Mouse (Mus musculus): ENCODE measurements at regions not wholly inside any gene's neighbourhood (a gene's known extent, or its start where the extent isn't known, plus 50 kb on each side); places are given as distances from the start of the nearest gene placed in this dataset.

- DNase-seq (ENCODE audit: low read depth, low spot score): no peak
These were observed 351.8 kb downstream of the Osr1 start for GRCm38 (mm10) chr12:9921591-9922198.

GRCm38 (mm10) chr12:9924561-9924960, 354.6 kb downstream of the Osr1 start:
- DNase-seq (ENCODE audit: low read depth, low spot score): no peak

- DNase-seq (ENCODE audit: low read depth, low spot score): no peak
These were observed 364.2 kb downstream of the Osr1 start for GRCm38 (mm10) chr12:9934158-9934557.

GRCm38 (mm10) chr12:9941357-9941756, 371.4 kb downstream of the Osr1 start:
- no peak for DNase-seq (ENCODE audit: low read depth, low spot score)

GRCm38 (mm10) chr12:9941823-9942222, 371.9 kb downstream of the Osr1 start:
- DNase-seq (ENCODE audit: low read depth, low spot score): no peak

- DNase-seq (ENCODE audit: low read depth, low spot score): no peak
These were observed 378.9 kb downstream of the Osr1 start for GRCm38 (mm10) chr12:9948784-9949183.

- no peak for DNase-seq (ENCODE audit: low read depth, low spot score)
These were observed 382.5 kb downstream of the Osr1 start for GRCm38 (mm10) chr12:9952372-9952771.

GRCm38 (mm10) chr12:9954178-9954888, 384.4 kb downstream of the Osr1 start:
- no peak for DNase-seq (ENCODE audit: low read depth, low spot score)

- no peak for DNase-seq (ENCODE audit: low read depth, low spot score)
These were observed 399.5 kb downstream of the Osr1 start for GRCm38 (mm10) chr12:9969390-9969789.

GRCm38 (mm10) chr12:9970771-9971170, 399.0 kb upstream of the Nt5c1b start:
- DNase-seq (ENCODE audit: low read depth, low spot score): no peak

GRCm38 (mm10) chr12:9978494-9979112, 391.2 kb upstream of the Nt5c1b start:
- DNase-seq (ENCODE audit: low read depth, low spot score): no peak

GRCm38 (mm10) chr12:9979113-9979507, 390.7 kb upstream of the Nt5c1b start:
- DNase-seq (ENCODE audit: low read depth, low spot score): no peak

- no peak for DNase-seq (ENCODE audit: low read depth, low spot score)
These were observed 378.5 kb upstream of the Nt5c1b start for GRCm38 (mm10) chr12:9991305-9991704.

- no peak for DNase-seq (ENCODE audit: low read depth, low spot score)
These were observed 374.1 kb upstream of the Nt5c1b start for GRCm38 (mm10) chr12:9995670-9996069.

- no peak for DNase-seq (ENCODE audit: low read depth, low spot score)
These were observed 373.2 kb upstream of the Nt5c1b start for GRCm38 (mm10) chr12:9996455-9997189.

- DNase-seq (ENCODE audit: low read depth, low spot score): no peak
These were observed 372.6 kb upstream of the Nt5c1b start for GRCm38 (mm10) chr12:9997190-9997561.

- DNase-seq (ENCODE audit: low read depth, low spot score): no peak
These were observed 372.2 kb upstream of the Nt5c1b start for GRCm38 (mm10) chr12:9997571-9997970.

- DNase-seq (ENCODE audit: low read depth, low spot score): no peak
These were observed 369.8 kb upstream of the Nt5c1b start for GRCm38 (mm10) chr12:9999933-10000332.

GRCm38 (mm10) chr12:10008473-10008872, 361.3 kb upstream of the Nt5c1b start:
- no peak for DNase-seq (ENCODE audit: low read depth, low spot score)

- DNase-seq (ENCODE audit: low read depth, low spot score): no peak
These were observed 352.8 kb upstream of the Nt5c1b start for GRCm38 (mm10) chr12:10016710-10017581.

GRCm38 (mm10) chr12:10035479-10035878, 334.3 kb upstream of the Nt5c1b start:
- no peak for DNase-seq (ENCODE audit: low read depth, low spot score)

Data from retina, adult 2 months (tissue).